Mouse (Mus musculus) small intestine, adult 2 months (tissue): Measurements from ENCODE around the gene Zfp973. TPM values are rescaled to one million over a fixed set of nuclear protein-coding genes. Genes with fewer than 3 reads are reported as not detected.
"Not testable (repeated sequence)": the region's sequence is repeated elsewhere in the genome, so short reads cannot be mapped to it uniquely, and the experiment has no call there.

ENCODE experiments used
- H3K27ac ChIP-seq: fragments of 200-500 bp; 2 replicates; pipeline ENCODE4 v1.5.1; 2012; ENCODE audit warnings: low read depth, low read length, control low read depth, inconsistent platforms; ENCODE audit not compliant: insufficient read depth
- H3K27me3 ChIP-seq: fragments of 200-500 bp; 2 replicates; pipeline ENCODE4 v1.6.1; 2012; ENCODE audit warnings: mild to moderate bottlenecking, moderate library complexity, low read length, inconsistent platforms; ENCODE audit not compliant: control insufficient read depth, insufficient read depth
- H3K36me3 ChIP-seq: fragments of 200-500 bp; 2 replicates; pipeline ENCODE4 v1.6.1; 2012; ENCODE audit warnings: mild to moderate bottlenecking, low read length, control low read depth, inconsistent platforms; ENCODE audit not compliant: control insufficient read depth, insufficient read depth
- H3K4me1 ChIP-seq: fragments of 200-500 bp; 2 replicates; pipeline ENCODE4 v1.6.1; 2012; ENCODE audit warnings: low read length, inconsistent platforms, mixed read lengths; ENCODE audit not compliant: control insufficient read depth, insufficient read depth, insufficient read length
- H3K4me3 ChIP-seq: fragments of 200-500 bp; 2 replicates; pipeline ENCODE4 v1.5.1; 2012; ENCODE audit warnings: low read depth, mild to moderate bottlenecking, control low read depth, inconsistent platforms, low read length, moderate library complexity
- WGBS: fragments of 180-500 bp; shearing (Covaris S2); methylation state at CpG from one replicate; pipeline ENCODE4 v1.1.7; 2018; 5-methylcytosine and 5-hydroxymethylcytosine counted together
- polyA plus RNA-seq: library from polyadenylated mRNA; depleted of rRNA; stranded (reverse); fragments of >200 nt; gene quantifications from 2 replicates; pipeline ENCODE4 v1.2.3, GENCODE M21; 2012; rRNA removed

Zfp973 gene
- 0.47 and 0.50 TPM in 2 replicates for polyA plus RNA-seq

DNA sequence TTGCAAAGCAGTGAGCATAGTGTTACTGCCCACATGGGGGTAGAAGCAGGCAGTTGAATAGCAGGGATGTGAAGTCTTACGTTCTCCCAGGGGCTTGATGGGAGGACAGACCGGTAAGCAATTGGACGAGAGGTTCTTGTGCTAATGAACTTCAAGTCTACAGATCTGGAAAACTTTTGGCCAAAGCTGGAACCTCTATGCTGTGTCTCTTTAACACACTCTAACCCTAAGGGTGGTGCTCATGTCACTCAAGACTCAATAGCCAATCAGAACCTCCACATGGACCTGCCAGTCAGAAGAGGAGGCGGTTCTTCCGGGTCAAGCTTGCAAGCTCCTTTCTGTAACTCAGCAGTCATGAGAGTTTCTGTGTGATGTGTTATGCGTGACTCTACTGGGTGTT lies at the start of gene Zfp973:
Gene Zfp973 (plus strand): TSS at position 301 of the 400 bp plus-strand sequence.
- H3K27ac ChIP-seq, H3K4me1 ChIP-seq, H3K4me3 ChIP-seq, H3K27me3 ChIP-seq, H3K36me3 ChIP-seq: not testable (repeated sequence)
- no CpG with 5 or more reads among the region's 6 CpGs for WGBS

DNA sequence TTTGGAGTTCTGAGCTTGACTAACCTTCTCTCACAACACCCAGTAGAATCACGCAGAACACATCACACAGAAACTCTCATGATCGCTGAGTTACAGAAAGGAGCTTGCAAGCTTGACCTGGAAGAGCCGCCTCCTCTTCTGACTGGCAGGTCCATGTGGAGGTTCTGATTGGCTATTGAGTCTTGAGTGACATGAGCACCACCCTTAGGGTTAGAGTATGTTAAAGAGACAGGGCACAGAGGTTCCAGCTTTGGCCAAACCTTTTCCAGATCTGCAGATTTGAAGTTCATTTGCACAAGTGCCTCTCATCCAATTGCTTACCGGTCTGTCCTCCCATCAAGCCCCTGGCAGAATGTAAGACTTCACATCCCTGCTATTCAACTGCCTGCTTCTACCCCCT lies 34.1 kb upstream of the Zfp973 start, which contains the start of gene Gm14308:
Gene Gm14308 (minus strand): TSS at position 101 of the 400 bp plus-strand sequence.
- H3K36me3 ChIP-seq, H3K4me1 ChIP-seq, H3K4me3 ChIP-seq, H3K27ac ChIP-seq, H3K27me3 ChIP-seq: not testable (repeated sequence)
- WGBS = no CpG with 5 or more reads among the region's 4 CpGs

GRCm38 (mm10) chr2:176708051-176708450 lies 37.7 kb downstream of the Zfp973 start, which contains the start of gene Gm14305:
TSS of gene Gm14305 (plus strand) at chr2:176708328.
- H3K4me3 ChIP-seq = peak within 1 kb of the TSS; percentile 72
- not testable (repeated sequence) for H3K4me1 ChIP-seq, H3K36me3 ChIP-seq, H3K27me3 ChIP-seq, H3K27ac ChIP-seq
- 0% methylated on average over 4 of the region's 6 CpGs for WGBS

Other genes with a start within 250 kb of the Zfp973 start
- 0.56 and 0.89 TPM in 2 replicates for gene Gm14435, start 246.9 kb upstream of the Zfp973 start, polyA plus RNA-seq
- 0.43 and 0.47 TPM in 2 replicates for gene Gm14434, start 183.7 kb upstream of the Zfp973 start, polyA plus RNA-seq
- gene Zfp967, start 149.5 kb upstream of the Zfp973 start, polyA plus RNA-seq = not detected in 2 replicates
- 0.11 and 0.90 TPM in 2 replicates for gene Gm14308, start 34.2 kb upstream of the Zfp973 start, polyA plus RNA-seq
- 0.09 and 0.32 TPM in 2 replicates for gene Gm14305, start 37.8 kb downstream of the Zfp973 start, polyA plus RNA-seq
- gene Gm14295, start 128.1 kb downstream of the Zfp973 start, polyA plus RNA-seq = 0.19 and 0.20 TPM in 2 replicates
- gene Gm14408, start 160.6 kb downstream of the Zfp973 start, polyA plus RNA-seq = not detected in 2 replicates